8 mouse cellular contexts compared by ENCODE assay signal in the genomic region with DNA sequence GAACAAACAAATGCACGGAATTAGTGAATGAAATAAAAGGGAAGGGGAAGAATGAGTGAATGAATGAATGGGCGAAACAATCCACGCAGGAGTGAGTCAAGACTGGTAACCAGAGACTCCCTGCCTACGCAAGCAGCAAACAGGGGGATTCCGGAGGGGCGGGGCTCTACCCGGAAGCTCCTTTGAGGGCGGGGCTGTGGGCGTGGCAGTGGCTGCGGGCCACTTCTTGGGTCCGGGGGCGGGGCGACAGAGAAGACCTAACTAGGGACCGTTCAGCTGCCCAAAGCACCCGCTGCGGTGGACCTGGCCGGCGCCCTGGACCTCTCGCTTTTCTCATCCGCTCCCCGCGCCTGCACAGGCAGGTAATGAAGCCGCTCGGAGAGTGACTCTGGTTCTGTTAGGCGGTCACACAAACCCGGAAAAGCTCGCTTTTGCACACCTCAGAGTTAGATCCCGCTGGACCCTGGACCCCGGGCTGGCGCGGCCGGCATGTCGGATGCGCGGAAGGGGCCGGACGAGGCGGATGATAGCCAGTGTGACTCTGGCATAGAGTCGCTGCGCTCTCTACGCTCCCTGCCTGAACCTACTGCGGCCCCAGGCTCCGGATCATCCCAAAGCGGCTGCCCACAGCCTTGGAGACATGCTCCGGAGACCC. TPM values are rescaled to one million over a fixed set of nuclear protein-coding genes. Genes with fewer than 3 reads are reported as not detected.
DNase-seq lines count a peak whose midpoint lies in the region; ATAC-seq and TF ChIP-seq lines count a peak whose summit lies in the region.

Gene Nfkbie (plus strand): TSS at position 252 of the 655 bp plus-strand sequence.

- peaks cover 37% of the 10 kb centered on the region for H3K79me2 ChIP-seq in CH12.LX (replicated peaks; ENCODE audit: control insufficient read depth, extremely low read depth, insufficient read depth, poor library complexity, severe bottlenecking)

- H3K9ac ChIP-seq in CH12.LX (ENCODE audit: insufficient read depth, low read depth), result peak within 1 kb of the TSS; percentile 99
- H3K9ac ChIP-seq in forebrain, embryonic 12.5 days, result peak within 1 kb of the TSS; percentile 76
- peak within 1 kb of the TSS; percentile 51 for H3K9ac ChIP-seq in heart, postnatal 0 days (replicated peaks; ENCODE audit: low read depth, low read length)
- peak within 1 kb of the TSS; percentile 60 for H3K9ac ChIP-seq in neural tube, embryonic 14.5 days (replicated peaks; ENCODE audit: low read depth, low read length)

- 0 out of 2 replicates have a peak, but pooled peaks have one; percentile 45 for TF ChIP-seq EP300 in CH12.LX (IDR thresholded peaks at IDR 0.05; ENCODE audit: low read length)
- TF ChIP-seq EP300 in heart, postnatal 0 days (IDR thresholded peaks at IDR 0.05; ENCODE audit: low read depth), result no peak

- peak within 1 kb of the TSS; percentile 90 to 100 (median 99) for H3K4me3 ChIP-seq in CH12.LX (replicated peaks in 1 of 3; ENCODE audit: low read depth in 2 of 3, low read length in 2 of 3, poor library complexity in 1 of 3)
- H3K4me3 ChIP-seq in forebrain, embryonic 12.5 days (replicated peaks), result peak within 1 kb of the TSS; percentile 62
- peak within 1 kb of the TSS; percentile 71 for H3K4me3 ChIP-seq in heart, postnatal 0 days (ENCODE audit: low read depth, low read length)
- peak within 1 kb of the TSS; percentile 59 for H3K4me3 ChIP-seq in neural tube, embryonic 14.5 days (ENCODE audit: low read depth, low read length)

- no peaks in the 10 kb centered on the region for H3K27me3 ChIP-seq in CH12.LX (replicated peaks)
- peaks cover 50% of the 10 kb centered on the region for H3K27me3 ChIP-seq in forebrain, embryonic 12.5 days
- H3K27me3 ChIP-seq in heart, postnatal 0 days (ENCODE audit: control insufficient read depth, insufficient read depth, low read length), result peaks cover 22% of the 10 kb centered on the region
- no peaks in the 10 kb centered on the region for H3K27me3 ChIP-seq in neural tube, embryonic 14.5 days (ENCODE audit: control insufficient read depth, insufficient read depth, low read length)

- no peaks in the 10 kb centered on the region for H3K9me3 ChIP-seq in CH12.LX (replicated peaks; ENCODE audit: low read length)
- H3K9me3 ChIP-seq in forebrain, embryonic 12.5 days, result no peaks in the 10 kb centered on the region
- no peaks in the 10 kb centered on the region for H3K9me3 ChIP-seq in heart, postnatal 0 days (replicated peaks; ENCODE audit: control insufficient read depth, low read length)
- H3K9me3 ChIP-seq in neural tube, embryonic 14.5 days (ENCODE audit: control insufficient read depth, low read length), result no peaks in the 10 kb centered on the region

- TF ChIP-seq RAD21 in CH12.LX (IDR thresholded peaks at IDR 0.05; ENCODE audit: low read depth, low read length), result no peak

- H3K4me2 ChIP-seq in CH12.LX (ENCODE audit: insufficient read depth, low read depth, poor library complexity, severe bottlenecking), result peak within 1 kb of the TSS; percentile 79
- peak within 1 kb of the TSS; percentile 95 for H3K4me2 ChIP-seq in forebrain, embryonic 12.5 days
- peak within 1 kb of the TSS; percentile 93 for H3K4me2 ChIP-seq in heart, postnatal 0 days (ENCODE audit: low read depth, low read length)
- H3K4me2 ChIP-seq in neural tube, embryonic 14.5 days (ENCODE audit: low read depth, low read length), result peak within 1 kb of the TSS; percentile 98

- H3K4me1 ChIP-seq in CH12.LX (ENCODE audit: control insufficient read depth in 1 of 2, insufficient read depth in 2 of 2), result peaks cover 21 to 49% of the 10 kb centered on the region in 2 experiments
- peaks cover 36% of the 10 kb centered on the region for H3K4me1 ChIP-seq in forebrain, embryonic 12.5 days
- H3K4me1 ChIP-seq in heart, postnatal 0 days (ENCODE audit: control insufficient read depth, insufficient read depth), result peaks cover 5% of the 10 kb centered on the region; the same call in 1 of the 2 replicates
- H3K4me1 ChIP-seq in neural tube, embryonic 14.5 days (ENCODE audit: control insufficient read depth, insufficient read depth, low read length), result peaks cover 5% of the 10 kb centered on the region; the same call in 1 of the 2 replicates

- DNase-seq in CH12.LX (ENCODE audit: extremely low read depth), result peak; percentile 94
- peak; percentile 88 for DNase-seq in c-Kit-positive CD71-positive TER-119-positive erythroid progenitor cells, embryonic 14.5 days (ENCODE audit: low spot score)
- peak; percentile 90 for DNase-seq in heart, postnatal 0 days (ENCODE audit: low spot score)
- DNase-seq in kidney, postnatal 4 days, result peak; percentile 99
- DNase-seq in lung, adult 18-20 months, result peak; percentile 96 to 97
- peak; percentile 99 for DNase-seq in testis, postnatal 10 days (ENCODE audit: low spot score)

- in situ Hi-C loops in CH12.LX (cut with MboI; ENCODE audit: low pct_ligation_motif_present, low pct_unique_long_range_greater_than_20kb, low sequenced_read_pairs), result loop anchor here (5.0 kb wide), 1 partner anchor 78 kb away; the partner anchor contains the start of gene Spats1

- peaks cover 23 to 40% of the 10 kb centered on the region in 2 experiments for H3K36me3 ChIP-seq in CH12.LX (replicated peaks in 1 of 2; ENCODE audit: control insufficient read depth in 1 of 2, insufficient read depth in 1 of 2, low read length in 1 of 2)
- no peaks in the 10 kb centered on the region for H3K36me3 ChIP-seq in forebrain, embryonic 12.5 days (replicated peaks)
- H3K36me3 ChIP-seq in heart, postnatal 0 days (replicated peaks; ENCODE audit: control insufficient read depth, insufficient read depth, low read length), result no peaks in the 10 kb centered on the region
- H3K36me3 ChIP-seq in neural tube, embryonic 14.5 days (ENCODE audit: control insufficient read depth, insufficient read depth, low read length), result no peaks in the 10 kb centered on the region

- WGBS in forebrain, embryonic 12.5 days, result under 1% methylated on average over 45 of the region's 45 CpGs
- WGBS in heart, postnatal 0 days, result 2% methylated on average over 42 of the region's 45 CpGs
- under 1% methylated on average over 44 of the region's 45 CpGs for WGBS in neural tube, embryonic 14.5 days

- no peak for TF ChIP-seq CTCF in CH12.LX (conservative IDR thresholded peaks at IDR 0.05 in 1 of 2, IDR thresholded peaks at IDR 0.05 in 1 of 2; ENCODE audit: low read depth in 2 of 2, low read length in 2 of 2)
- no peak for TF ChIP-seq CTCF in heart, postnatal 0 days (IDR thresholded peaks at IDR 0.05; ENCODE audit: low read depth)

- dilution Hi-C loops in CH12.LX (cut with MboI; ENCODE audit: extremely low pct_ligation_motif_present, extremely low pct_unique_long_range_greater_than_20kb, low sequenced_read_pairs), result no loop called here

- H3K27ac ChIP-seq in CH12.LX (ENCODE audit: insufficient read depth, low read depth), result peak within 1 kb of the TSS; percentile 99
- no peak within 1 kb of the TSS for H3K27ac ChIP-seq in forebrain, embryonic 12.5 days
- H3K27ac ChIP-seq in heart, postnatal 0 days (ENCODE audit: low read depth), result peak within 1 kb of the TSS; percentile 32; the same call in 1 of the 2 replicates
- H3K27ac ChIP-seq in neural tube, embryonic 14.5 days (ENCODE audit: low read depth, low read length), result no peak within 1 kb of the TSS; the same call in 1 of the 2 replicates

- TF ChIP-seq POLR2A in CH12.LX (IDR thresholded peaks at IDR 0.05; ENCODE audit: low read depth, low read length), result peak; percentile 93

- ATAC-seq in forebrain, embryonic 12.5 days (ENCODE audit: low FRiP score), result peak; percentile 80
- ATAC-seq in heart, postnatal 0 days (ENCODE audit: insufficient read depth, low read depth), result peak; percentile 87
- ATAC-seq in neural tube, embryonic 14.5 days (ENCODE audit: low read depth), result peak; percentile 70

TF ChIP-seq in CH12.LX, 34 proteins besides CTCF, POLR2A, EP300 and RAD21 (continues in another document):
- TF ChIP-seq BHLHE40 (IDR thresholded peaks at IDR 0.05; ENCODE audit: low read depth, low read length), result no peak
- TF ChIP-seq TCF12 (IDR thresholded peaks at IDR 0.05; ENCODE audit: low read depth, low read length), result peak; percentile 82
- TF ChIP-seq MAZ (IDR thresholded peaks at IDR 0.05; ENCODE audit: low read depth, low read length), result peak; percentile 83
- TF ChIP-seq ZMIZ1 (IDR thresholded peaks at IDR 0.05; ENCODE audit: low read depth, low read length), result peak; percentile 93
- no peak; the same call in 1 of the 2 replicates for TF ChIP-seq ZNF384 (IDR thresholded peaks at IDR 0.05; ENCODE audit: low read depth, low read length)
- no peak for TF ChIP-seq USF1 (IDR thresholded peaks at IDR 0.05; ENCODE audit: low read depth, low read length)
- peak; percentile 79 for TF ChIP-seq UBTF (IDR thresholded peaks at IDR 0.05; ENCODE audit: low read depth, low read length)
- no peak for TF ChIP-seq USF2 (conservative IDR thresholded peaks at IDR 0.05; ENCODE audit: low read depth, low read length)
- TF ChIP-seq MXI1 (IDR thresholded peaks at IDR 0.05; ENCODE audit: low read depth, low read length), result peak; percentile 30; the same call in 1 of the 2 replicates
- TF ChIP-seq JUN (IDR thresholded peaks at IDR 0.05; ENCODE audit: insufficient read depth, low read depth, low read length), result no peak
- 0 out of 2 replicates have a peak, but pooled peaks have one; percentile 59 for TF ChIP-seq KAT2A (IDR thresholded peaks at IDR 0.05; ENCODE audit: insufficient replicate concordance, low read length)
- no peak for TF ChIP-seq HCFC1 (IDR thresholded peaks at IDR 0.05; ENCODE audit: low read depth, low read length)
- TF ChIP-seq SIN3A (IDR thresholded peaks at IDR 0.05; ENCODE audit: low read length), result peak; percentile 80
- peak; percentile 84 for TF ChIP-seq TBP (conservative IDR thresholded peaks at IDR 0.05; ENCODE audit: low read depth, low read length)
- TF ChIP-seq E2F4 (IDR thresholded peaks at IDR 0.05; ENCODE audit: insufficient replicate concordance, low read depth, low read length), result no peak
- TF ChIP-seq JUND (conservative IDR thresholded peaks at IDR 0.05; ENCODE audit: low read depth, low read length), result 0 out of 2 replicates have a peak, but pooled peaks have one; percentile 17
- no peak for TF ChIP-seq RCOR1 (conservative IDR thresholded peaks at IDR 0.05; ENCODE audit: low read depth, low read length)
- TF ChIP-seq MEF2A (IDR thresholded peaks at IDR 0.05; ENCODE audit: borderline replicate concordance, low read depth, low read length), result peak; percentile 66; the same call in 1 of the 2 replicates
- TF ChIP-seq IRF4 (IDR thresholded peaks at IDR 0.05; ENCODE audit: low read depth, low read length), result peak; percentile 49; the same call in 1 of the 2 replicates

RNA-seq across cellular contexts. Expression of gene Nfkbie, which starts in this region (rescaled TPM):
- total RNA-seq in CH12.LX (2012; rRNA removed) (91.5 and 136 TPM in 2 replicates), CH12.LX (2014; rRNA removed) (87.4 and 90.0 TPM in 2 replicates)
- polyA plus RNA-seq in CH12.LX (2012; ENCODE audit: insufficient read length, low read depth), result 76.6 and 78.7 TPM in 2 replicates
- polyA plus RNA-seq in forebrain, embryonic 12.5 days (2016; fragmentation: Nextera tagmentation; extraction: Ambion mirVana), result 5.5 and 5.7 TPM in 2 replicates
- 1.2 and 3.0 TPM in 2 replicates for total RNA-seq in heart, postnatal 0 days (2014; rRNA removed; ENCODE audit: low replicate concordance)
- polyA plus RNA-seq in heart, postnatal 0 days (2015; fragmentation: Nextera tagmentation; extraction: Ambion mirVana), result 1.7 and 1.9 TPM in 2 replicates
- 4.2 and 4.9 TPM in 2 replicates for polyA plus RNA-seq in neural tube, embryonic 14.5 days (2014; fragmentation: Nextera tagmentation; extraction: Ambion mirVana)

Comparison
In these comparisons a context has a peak if more than half of its experiments do, and no peak if none do; other contexts are left out.
1. RNA of gene Nfkbie (total RNA-seq): 87.4 to 136 TPM in CH12.LX; 1.2 to 3.0 TPM in heart, postnatal 0 days; every median in the first group is over 10 times any median in the second.
2. RNA of gene Nfkbie (polyA plus RNA-seq): 76.6 to 78.7 TPM in CH12.LX; 5.5 to 5.7 TPM in forebrain, embryonic 12.5 days, 4.2 to 4.9 TPM in neural tube, embryonic 14.5 days and 1.7 to 1.9 TPM in heart, postnatal 0 days; every median in the first group is over 10 times any median in the second.
3. H3K27ac ChIP-seq: peak in CH12.LX (single experiment) and heart, postnatal 0 days (single experiment); none in forebrain, embryonic 12.5 days (single experiment) and neural tube, embryonic 14.5 days (single experiment).
4. Peak in every context shown above with its lines, with median percentiles within 50 percentile points of each other: DNase-seq, H3K4me2 ChIP-seq, H3K4me3 ChIP-seq, H3K9ac ChIP-seq and ATAC-seq.